Mouse (Mus musculus): ENCODE data around the gene Tcf12. TPM values are rescaled to one million over a fixed set of nuclear protein-coding genes. Genes with fewer than 3 reads are reported as not detected.

Tcf12 gene
- polyA plus RNA-seq, 1 experiment from 2014 or later: 47.4 TPM

- Histone ChIP-seq H3K4me1 (replicated peaks; ENCODE audit: insufficient read depth, low read length) (no peaks in the 10 kb centered on the region), H3K9me3 (replicated peaks; ENCODE audit: low read length) (no peaks in the 10 kb centered on the region), H3K27me3 (ENCODE audit: insufficient read depth, low read length) (no peaks in the 10 kb centered on the region), H3K27ac (peak overlapping the region; percentile 55), H3K4me3 (replicated peaks; ENCODE audit: low read depth, low read length) (no peak overlapping the region), H3K4me2 (ENCODE audit: low read length) (peak overlapping the region; percentile 27; the same call in 1 of the 2 replicates), H3K9ac (ENCODE audit: low read depth, low read length) (no peak overlapping the region), H3K36me3 (ENCODE audit: insufficient read depth, low read length) (no peaks in the 10 kb centered on the region)
- 8% methylated on average over 2 of the region's 2 CpGs for WGBS
- DNase-seq (ENCODE audit: low spot score) (peak; percentile 93), ATAC-seq (replicated peaks; ENCODE audit: low FRiP score, low read depth) (no peak; the same call in 1 of the 2 replicates)
- TF ChIP-seq CTCF (IDR thresholded peaks at IDR 0.05; ENCODE audit: low read depth): no peak
Observed at GRCm38 (mm10) chr9:71895931-71896724, 215.5 kb downstream of the Tcf12 start.

DNA sequence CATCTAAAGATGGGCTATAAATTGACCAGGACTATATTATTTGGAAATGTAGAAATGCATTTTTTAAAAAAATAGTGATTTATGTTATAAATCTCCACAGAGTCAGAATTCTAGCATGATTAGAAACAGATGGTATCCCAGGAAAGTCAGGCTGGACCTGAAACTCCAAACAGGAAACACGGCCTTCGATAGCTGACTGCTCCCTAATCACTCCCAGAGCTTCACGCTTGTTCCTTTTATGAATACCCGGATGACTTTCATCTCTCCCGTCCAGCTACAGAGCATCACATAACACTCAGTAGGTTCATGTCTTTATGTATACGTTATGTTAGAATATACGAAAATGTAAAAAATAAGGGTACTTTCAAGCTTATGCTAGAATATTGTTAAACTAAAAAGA is 216.4 kb downstream of the Tcf12 start:
- ATAC-seq (replicated peaks; ENCODE audit: low FRiP score, low read depth): no peak
- no peak overlapping the region for H3K27ac ChIP-seq

DNA sequence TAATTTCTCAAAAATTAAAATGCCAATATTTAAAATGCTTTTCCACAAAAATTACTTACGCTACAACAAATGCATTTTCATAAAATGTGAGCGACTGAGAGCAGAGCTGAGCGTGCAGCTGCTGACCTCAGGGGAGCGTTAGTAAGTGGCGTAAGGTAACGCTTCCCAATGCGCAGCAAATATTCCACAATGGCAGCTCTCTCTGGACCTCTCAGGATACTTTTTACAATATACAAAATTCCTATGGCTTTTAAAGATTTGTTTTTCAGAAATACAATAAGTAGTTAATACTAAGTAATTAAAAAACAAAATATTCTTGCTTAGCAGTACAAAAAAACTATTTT is 216.8 kb downstream of the Tcf12 start:
- no peaks in the 10 kb centered on the region for H3K4me1 ChIP-seq (replicated peaks; ENCODE audit: insufficient read depth, low read length)
- no peak overlapping the region for H3K9ac ChIP-seq (ENCODE audit: low read depth, low read length)
- peak overlapping the region; percentile 21 for H3K4me2 ChIP-seq (ENCODE audit: low read length)
- no peaks in the 10 kb centered on the region for H3K36me3 ChIP-seq (ENCODE audit: insufficient read depth, low read length)
- WGBS: 67% methylated on average over 7 of the region's 7 CpGs
- H3K4me3 ChIP-seq (replicated peaks; ENCODE audit: low read depth, low read length): peak overlapping the region; percentile 6; the same call in 1 of the 2 replicates
- ATAC-seq (replicated peaks; ENCODE audit: low FRiP score, low read depth): no peak
- TF ChIP-seq CTCF (IDR thresholded peaks at IDR 0.05; ENCODE audit: low read depth): no peak
- no peak overlapping the region for H3K27ac ChIP-seq
- no peak for DNase-seq (ENCODE audit: low spot score)
- no peaks in the 10 kb centered on the region for H3K9me3 ChIP-seq (replicated peaks; ENCODE audit: low read length)
- no peaks in the 10 kb centered on the region for H3K27me3 ChIP-seq (ENCODE audit: insufficient read depth, low read length)

More for the DNA sequence above, 216.4 kb downstream of the Tcf12 start:
- Histone ChIP-seq H3K4me3 (replicated peaks; ENCODE audit: low read depth, low read length) (no peak overlapping the region), H3K36me3 (ENCODE audit: insufficient read depth, low read length) (no peaks in the 10 kb centered on the region), H3K9ac (ENCODE audit: low read depth, low read length) (no peak overlapping the region), H3K27me3 (ENCODE audit: insufficient read depth, low read length) (no peaks in the 10 kb centered on the region), H3K4me1 (replicated peaks; ENCODE audit: insufficient read depth, low read length) (no peaks in the 10 kb centered on the region), H3K4me2 (ENCODE audit: low read length) (no peak overlapping the region), H3K9me3 (replicated peaks; ENCODE audit: low read length) (no peaks in the 10 kb centered on the region)
- DNase-seq (ENCODE audit: low spot score): peak; percentile 74
- TF ChIP-seq CTCF (IDR thresholded peaks at IDR 0.05; ENCODE audit: low read depth): no peak
- 35% methylated on average over 7 of the region's 7 CpGs for WGBS

GRCm38 (mm10) chr9:71894246-71894942 is 217.3 kb downstream of the Tcf12 start:
- WGBS: 56% methylated on average over 11 of the region's 11 CpGs
- no peak for TF ChIP-seq CTCF (IDR thresholded peaks at IDR 0.05; ENCODE audit: low read depth)
- no peaks in the 10 kb centered on the region for H3K4me1 ChIP-seq (replicated peaks; ENCODE audit: insufficient read depth, low read length)
- H3K27ac ChIP-seq: no peak overlapping the region
- H3K4me3 ChIP-seq (replicated peaks; ENCODE audit: low read depth, low read length): peak overlapping the region; percentile 6
- no peaks in the 10 kb centered on the region for H3K9me3 ChIP-seq (replicated peaks; ENCODE audit: low read length)
- H3K9ac ChIP-seq (ENCODE audit: low read depth, low read length): no peak overlapping the region
- no peaks in the 10 kb centered on the region for H3K27me3 ChIP-seq (ENCODE audit: insufficient read depth, low read length)
- H3K4me2 ChIP-seq (ENCODE audit: low read length): peak overlapping the region; percentile 21
- no peak for DNase-seq (ENCODE audit: low spot score)
- no peak for ATAC-seq (replicated peaks; ENCODE audit: low FRiP score, low read depth)
- no peaks in the 10 kb centered on the region for H3K36me3 ChIP-seq (ENCODE audit: insufficient read depth, low read length)

GRCm38 (mm10) chr9:71888450-71888849 is 223.2 kb downstream of the Tcf12 start:
- H3K27ac ChIP-seq: no peak overlapping the region
- no peak for DNase-seq (ENCODE audit: low spot score)
- 23% methylated on average over 5 of the region's 5 CpGs for WGBS

GRCm38 (mm10) chr9:71880629-71881028 is 231.0 kb downstream of the Tcf12 start:
- Histone ChIP-seq H3K27ac (no peak overlapping the region), H3K9me3 (replicated peaks; ENCODE audit: low read length) (no peaks in the 10 kb centered on the region), H3K4me2 (ENCODE audit: low read length) (no peak overlapping the region), H3K4me1 (replicated peaks; ENCODE audit: insufficient read depth, low read length) (0 out of 2 replicates have a peak, but pooled peaks cover 6% of the 10 kb centered on the region), H3K36me3 (ENCODE audit: insufficient read depth, low read length) (peaks cover 18% of the 10 kb centered on the region), H3K4me3 (replicated peaks; ENCODE audit: low read depth, low read length) (no peak overlapping the region), H3K27me3 (ENCODE audit: insufficient read depth, low read length) (no peaks in the 10 kb centered on the region), H3K9ac (ENCODE audit: low read depth, low read length) (no peak overlapping the region)
- no peak for ATAC-seq (replicated peaks; ENCODE audit: low FRiP score, low read depth)
- WGBS: 21% methylated on average over 1 of the region's 1 CpGs
- TF ChIP-seq CTCF (IDR thresholded peaks at IDR 0.05; ENCODE audit: low read depth): no peak
- peak; percentile 82 for DNase-seq (ENCODE audit: low spot score)

More at GRCm38 (mm10) chr9:71888450-71888849, 223.2 kb downstream of the Tcf12 start:
- 0 out of 2 replicates have a peak, but pooled peaks cover under 1% of the 10 kb centered on the region for H3K36me3 ChIP-seq (ENCODE audit: insufficient read depth, low read length)
- H3K9ac ChIP-seq (ENCODE audit: low read depth, low read length): no peak overlapping the region
- H3K4me1 ChIP-seq (replicated peaks; ENCODE audit: insufficient read depth, low read length): no peaks in the 10 kb centered on the region
- no peaks in the 10 kb centered on the region for H3K9me3 ChIP-seq (replicated peaks; ENCODE audit: low read length)
- no peak for ATAC-seq (replicated peaks; ENCODE audit: low FRiP score, low read depth)
- TF ChIP-seq CTCF (IDR thresholded peaks at IDR 0.05; ENCODE audit: low read depth): no peak
- no peak overlapping the region for H3K4me2 ChIP-seq (ENCODE audit: low read length)
- H3K4me3 ChIP-seq (replicated peaks; ENCODE audit: low read depth, low read length): no peak overlapping the region
- no peaks in the 10 kb centered on the region for H3K27me3 ChIP-seq (ENCODE audit: insufficient read depth, low read length)

All from kidney, postnatal 0 days (tissue).